Mouse (Mus musculus) ES-Bruce4 (cell line): ENCODE data around the gene Yif1b.

Experiments used
- CTCF ChIP-seq: IDR thresholded peaks from one replicate; pipeline ENCODE4 v1.8.1; 2011; ENCODE audit warnings: low read depth, low read length
- EP300 ChIP-seq: IDR thresholded peaks from 2 replicates; pipeline ENCODE4 v1.6.1; 2011; ENCODE audit warnings: low read depth, low read length; ENCODE audit not compliant: insufficient read depth
- POLR2A ChIP-seq: IDR thresholded peaks from one replicate; pipeline ENCODE4 v1.8.1; 2011; ENCODE audit warnings: low read length; ENCODE audit not compliant: insufficient read depth

DNA sequence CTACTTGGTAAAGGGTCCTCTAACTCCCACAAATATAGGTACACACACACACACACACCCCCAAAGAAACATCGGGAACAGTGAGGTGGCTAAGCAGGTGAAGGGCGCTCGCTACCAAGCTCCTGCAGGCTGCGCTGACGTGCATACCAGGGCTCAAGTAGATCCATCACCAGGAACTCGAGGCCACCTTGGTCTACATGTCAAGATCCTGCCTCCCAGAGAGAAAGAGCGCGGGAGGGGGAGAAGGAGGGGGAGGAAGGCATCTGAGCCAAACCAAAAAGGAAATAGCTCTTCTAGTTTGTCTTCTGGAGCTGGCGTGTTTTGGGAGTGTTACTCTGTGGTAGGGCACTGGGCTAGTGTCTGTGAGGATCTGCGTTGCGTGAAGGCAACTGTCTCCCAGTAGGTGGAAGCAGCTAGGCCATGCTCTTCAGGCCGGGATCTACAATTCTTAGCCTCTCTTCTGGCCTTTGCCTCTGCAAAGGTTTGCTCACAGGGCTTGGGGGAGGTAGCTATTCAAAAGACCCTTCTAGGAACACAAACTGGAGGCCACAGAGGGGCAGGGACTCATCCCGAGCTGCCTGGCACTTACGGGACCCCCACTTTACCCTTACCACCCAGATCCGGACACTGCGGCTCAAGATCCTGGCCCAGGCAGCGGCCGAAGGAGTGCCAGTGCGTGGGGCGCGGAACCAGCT, 8.6 kb downstream of the Yif1b start:
- TF ChIP-seq CTCF (no peak), POLR2A (no peak), EP300 (no peak)
